Mouse (Mus musculus): ENCODE results near the gene Gm5431.
"Not testable (repeated sequence)": the region's sequence is repeated elsewhere in the genome, so short reads cannot be mapped to it uniquely, and the experiment has no call there.

Gene Gm5431

GRCm38 (mm10) chr11:48871817-48872541, 30.0 kb downstream of the Gm5431 start:
- no peak for DNase-seq (ENCODE audit: extremely low read depth, low read depth, low spot score)

- no peak for DNase-seq (ENCODE audit: extremely low read depth, low read depth, low spot score)
Observed at GRCm38 (mm10) chr11:48871201-48871772, 30.7 kb downstream of the Gm5431 start, which contains the start of gene Irgm1. Gene Irgm1 (minus strand): TSS chr11:48871683.

GRCm38 (mm10) chr11:48870781-48871180, 31.2 kb downstream of the Gm5431 start:
- no peak for DNase-seq (ENCODE audit: extremely low read depth, low read depth, low spot score)

GRCm38 (mm10) chr11:48869380-48870110, 32.5 kb downstream of the Gm5431 start:
- no peak for DNase-seq (ENCODE audit: extremely low read depth, low read depth, low spot score)

- DNase-seq (ENCODE audit: extremely low read depth, low read depth, low spot score), result no peak
Observed at GRCm38 (mm10) chr11:48866481-48866880, 35.5 kb downstream of the Gm5431 start.

- no peak for DNase-seq (ENCODE audit: extremely low read depth, low read depth, low spot score)
Observed at GRCm38 (mm10) chr11:48863808-48864207, 38.2 kb downstream of the Gm5431 start.

- no peak for DNase-seq (ENCODE audit: extremely low read depth, low read depth, low spot score)
Observed at GRCm38 (mm10) chr11:48862784-48863319, 39.2 kb downstream of the Gm5431 start.

- no peak for DNase-seq (ENCODE audit: extremely low read depth, low read depth, low spot score)
Observed at GRCm38 (mm10) chr11:48859014-48859413, 43.0 kb downstream of the Gm5431 start.

GRCm38 (mm10) chr11:48853474-48854180, 48.4 kb downstream of the Gm5431 start:
- no peak for DNase-seq (ENCODE audit: extremely low read depth, low read depth, low spot score)

- DNase-seq (ENCODE audit: extremely low read depth, low read depth, low spot score), result no peak
Observed at GRCm38 (mm10) chr11:48852624-48853473, 49.2 kb downstream of the Gm5431 start.

GRCm38 (mm10) chr11:48852190-48852589, 49.8 kb downstream of the Gm5431 start:
- peak; percentile 93 for DNase-seq (ENCODE audit: extremely low read depth, low read depth, low spot score)

- no peak for DNase-seq (ENCODE audit: extremely low read depth, low read depth, low spot score)
Observed at GRCm38 (mm10) chr11:48851270-48851995, 50.6 kb downstream of the Gm5431 start.

GRCm38 (mm10) chr11:48850240-48850639, 51.8 kb downstream of the Gm5431 start:
- no peak for DNase-seq (ENCODE audit: extremely low read depth, low read depth, low spot score)

- DNase-seq (ENCODE audit: extremely low read depth, low read depth, low spot score), result no peak
Observed at GRCm38 (mm10) chr11:48846881-48847280, 55.1 kb downstream of the Gm5431 start.

- DNase-seq (ENCODE audit: extremely low read depth, low read depth, low spot score), result not testable (repeated sequence)
Observed at GRCm38 (mm10) chr11:48846362-48846761, 55.7 kb downstream of the Gm5431 start.

- DNase-seq (ENCODE audit: extremely low read depth, low read depth, low spot score), result no peak
Observed at GRCm38 (mm10) chr11:48845244-48845815, 56.7 kb downstream of the Gm5431 start.

- DNase-seq (ENCODE audit: extremely low read depth, low read depth, low spot score), result no peak
Observed at GRCm38 (mm10) chr11:48844309-48844708, 57.7 kb downstream of the Gm5431 start.

- DNase-seq (ENCODE audit: extremely low read depth, low read depth, low spot score), result no peak
Observed at GRCm38 (mm10) chr11:48843202-48843601, 58.8 kb downstream of the Gm5431 start.

- no peak for DNase-seq (ENCODE audit: extremely low read depth, low read depth, low spot score)
Observed at GRCm38 (mm10) chr11:48842378-48842792, 59.6 kb downstream of the Gm5431 start.

Data from fat pad, adult 2 months (tissue).